Mouse (Mus musculus): ENCODE results near the gene Zdhhc5. TPM values are rescaled to one million over a fixed set of nuclear protein-coding genes. Genes with fewer than 3 reads are reported as not detected.
A peak's percentile ranks its signal among the peaks of the same experiment; 100 is the strongest.
"Not testable (repeated sequence)": the region's sequence is repeated elsewhere in the genome, so short reads cannot be mapped to it uniquely, and the experiment has no call there.

Gene Zdhhc5
- polyA plus RNA-seq, 1 experiment from 2014 or later: 28.1 TPM

DNA sequence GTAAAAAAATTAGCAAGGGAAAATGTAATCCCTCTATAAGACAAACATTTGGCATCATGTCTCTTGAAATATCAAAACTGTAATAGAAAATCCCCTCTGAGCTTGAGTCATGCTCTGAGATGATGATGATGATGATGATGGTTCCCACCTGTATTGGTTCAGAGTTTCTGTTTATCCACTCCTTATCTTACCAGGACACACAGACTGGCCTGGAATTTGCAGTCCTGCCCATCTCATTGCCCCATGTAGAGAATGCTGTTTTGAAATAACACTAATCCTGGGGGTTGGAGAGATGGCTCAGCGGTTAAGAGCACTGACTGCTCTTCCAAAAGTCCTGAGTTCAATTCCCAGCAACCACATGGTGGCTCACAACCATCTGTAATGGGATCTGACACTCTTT, 17.4 kb upstream of the Zdhhc5 start:
- no peak for ATAC-seq (ENCODE audit: low FRiP score)
- no peaks in the 10 kb centered on the region for H3K27me3 ChIP-seq
- no peaks in the 10 kb centered on the region for H3K9me3 ChIP-seq
- H3K27ac ChIP-seq: no peak overlapping the region
- no peaks in the 10 kb centered on the region for H3K36me3 ChIP-seq (replicated peaks)
- peaks cover 43% of the 10 kb centered on the region for H3K4me1 ChIP-seq
- 92% methylated on average over 1 of the region's 1 CpGs for WGBS
- no peak overlapping the region for H3K9ac ChIP-seq
- H3K4me3 ChIP-seq (replicated peaks): no peak overlapping the region
- no peak overlapping the region for H3K4me2 ChIP-seq

DNA sequence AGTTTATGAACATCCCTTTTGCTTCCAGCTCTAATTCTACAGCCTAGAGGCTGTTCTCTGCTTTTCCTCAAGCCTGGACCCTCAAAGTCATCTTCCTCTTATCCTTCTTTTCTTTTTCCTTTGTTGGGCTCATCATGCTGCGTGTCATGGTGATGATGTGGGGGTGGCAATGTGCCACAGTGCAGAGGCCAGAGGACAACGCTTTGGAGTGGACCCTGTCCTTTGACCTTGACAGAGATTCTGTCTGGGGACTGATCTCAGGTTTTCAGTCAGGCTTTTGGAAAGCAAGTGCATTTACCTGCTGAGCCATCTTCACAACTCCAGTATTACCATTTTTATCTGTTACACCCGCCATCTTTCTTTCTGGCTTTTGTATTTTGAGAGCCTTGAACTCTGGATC, 16.2 kb upstream of the Zdhhc5 start:
- no peak overlapping the region for H3K27ac ChIP-seq
- H3K36me3 ChIP-seq (replicated peaks): no peaks in the 10 kb centered on the region
- WGBS: 88% methylated on average over 3 of the region's 3 CpGs
- no peak overlapping the region for H3K4me2 ChIP-seq
- H3K27me3 ChIP-seq: no peaks in the 10 kb centered on the region
- H3K9ac ChIP-seq: no peak overlapping the region
- no peaks in the 10 kb centered on the region for H3K9me3 ChIP-seq
- peaks cover 36% of the 10 kb centered on the region for H3K4me1 ChIP-seq
- no peak overlapping the region for H3K4me3 ChIP-seq (replicated peaks)
- no peak for ATAC-seq (ENCODE audit: low FRiP score)

DNA sequence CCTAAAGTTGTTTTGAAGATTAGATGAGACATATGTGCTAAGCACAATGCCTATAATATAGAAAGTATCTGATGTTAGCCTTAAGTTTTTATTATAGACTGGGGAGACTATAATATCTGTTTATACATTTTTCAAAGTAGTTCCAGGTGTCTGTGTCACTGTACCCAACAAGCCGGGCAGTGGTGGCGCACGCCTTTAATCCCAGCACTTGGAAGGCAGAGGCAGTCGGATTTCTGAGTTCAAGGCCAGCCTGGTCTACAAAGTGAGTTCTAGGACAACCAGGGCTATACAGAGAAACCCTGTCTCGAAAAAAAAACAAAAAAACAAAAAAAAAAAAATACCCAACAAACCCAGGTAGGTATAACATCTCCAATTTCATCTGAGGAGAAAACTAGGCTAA, 13.2 kb upstream of the Zdhhc5 start:
- H3K27ac ChIP-seq; ATAC-seq (ENCODE audit: low FRiP score); H3K27me3 ChIP-seq; H3K9ac ChIP-seq; H3K4me3 ChIP-seq (replicated peaks); H3K9me3 ChIP-seq: not testable (repeated sequence)
- H3K36me3 ChIP-seq (replicated peaks): peaks cover 22% of the 10 kb centered on the region
- peak overlapping the region; percentile 68; the same call in 1 of the 2 replicates for H3K4me2 ChIP-seq
- peaks cover 23% of the 10 kb centered on the region for H3K4me1 ChIP-seq
- WGBS: 81% methylated on average over 5 of the region's 5 CpGs

DNA sequence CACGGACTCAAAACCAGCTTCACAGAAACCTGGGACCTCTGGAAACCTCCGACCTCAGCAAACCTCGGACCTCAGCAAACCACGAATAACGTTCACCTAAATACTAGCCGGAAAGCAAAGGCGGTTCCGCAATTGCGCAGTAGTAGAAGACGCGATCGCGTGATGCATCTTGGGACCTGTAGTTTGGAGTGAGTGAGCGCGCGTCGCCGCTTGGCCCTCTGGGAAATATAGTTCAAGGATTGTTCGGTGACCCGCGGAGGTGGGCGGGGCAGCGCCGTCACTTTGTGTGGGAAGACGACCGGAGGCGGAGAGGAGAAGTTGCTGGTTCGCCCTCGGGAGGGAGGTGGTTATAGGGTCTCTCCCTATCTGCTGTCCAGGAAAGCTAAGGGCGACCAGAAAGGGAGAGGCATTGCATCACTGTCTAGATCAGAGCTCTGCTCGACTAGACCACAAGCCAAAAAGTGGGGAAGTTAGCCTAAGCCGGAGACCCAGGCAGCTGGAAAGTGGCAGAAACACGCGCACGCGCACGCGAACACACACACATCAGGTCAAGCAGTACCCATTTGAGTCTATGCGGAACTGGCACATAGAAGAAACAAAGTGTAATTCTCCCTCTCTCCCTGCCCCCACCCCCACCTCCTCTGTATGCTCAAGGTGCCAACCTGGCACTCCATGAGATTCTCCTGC, 12.3 kb upstream of the Zdhhc5 start, which contains the start of gene Clp1:
Gene Clp1, minus strand, starts transcription at position 179 of the 687 bp plus-strand sequence.
- peak within 1 kb of the TSS; percentile 61 for H3K9ac ChIP-seq
- WGBS: under 1% methylated on average over 39 of the region's 39 CpGs
- H3K36me3 ChIP-seq (replicated peaks): peaks cover 25% of the 10 kb centered on the region
- peak within 1 kb of the TSS; percentile 89 for H3K27ac ChIP-seq
- peak within 1 kb of the TSS; percentile 68 for H3K4me2 ChIP-seq
- ATAC-seq (ENCODE audit: low FRiP score): peak; percentile 97
- H3K27me3 ChIP-seq: no peaks in the 10 kb centered on the region
- no peaks in the 10 kb centered on the region for H3K9me3 ChIP-seq
- H3K4me1 ChIP-seq: peaks cover 22% of the 10 kb centered on the region
- H3K4me3 ChIP-seq (replicated peaks): peak within 1 kb of the TSS; percentile 56

DNA sequence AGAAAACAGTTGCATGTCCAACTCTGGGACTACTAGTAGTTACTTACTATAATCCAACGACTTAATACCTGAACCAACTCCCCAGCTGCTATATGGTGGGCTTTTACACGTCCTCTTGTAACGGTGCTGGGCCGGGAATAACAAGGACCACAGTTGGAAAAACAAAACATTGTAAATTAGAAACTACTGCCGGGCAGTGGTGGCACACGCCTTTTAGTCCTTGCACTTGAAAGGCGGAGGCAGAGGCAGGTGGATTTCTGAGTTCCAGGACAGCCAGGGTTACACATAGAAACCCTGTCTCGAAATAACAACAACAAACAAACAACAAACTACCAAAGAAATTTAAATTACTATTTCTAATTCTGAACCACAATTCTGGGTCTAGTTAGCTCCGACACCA, 11.7 kb upstream of the Zdhhc5 start:
- no peaks in the 10 kb centered on the region for H3K9me3 ChIP-seq
- H3K36me3 ChIP-seq (replicated peaks): peaks cover 27% of the 10 kb centered on the region
- H3K4me1 ChIP-seq: peaks cover 22% of the 10 kb centered on the region
- no peaks in the 10 kb centered on the region for H3K27me3 ChIP-seq
- H3K4me2 ChIP-seq: peak overlapping the region; percentile 68
- H3K9ac ChIP-seq: peak overlapping the region; percentile 61
- H3K4me3 ChIP-seq (replicated peaks): peak overlapping the region; percentile 56
- WGBS: 7% methylated on average over 9 of the region's 9 CpGs
- no peak overlapping the region for H3K27ac ChIP-seq
- 0 out of 2 replicates have a peak, but pooled peaks have one; percentile 1 for ATAC-seq (ENCODE audit: low FRiP score)

DNA sequence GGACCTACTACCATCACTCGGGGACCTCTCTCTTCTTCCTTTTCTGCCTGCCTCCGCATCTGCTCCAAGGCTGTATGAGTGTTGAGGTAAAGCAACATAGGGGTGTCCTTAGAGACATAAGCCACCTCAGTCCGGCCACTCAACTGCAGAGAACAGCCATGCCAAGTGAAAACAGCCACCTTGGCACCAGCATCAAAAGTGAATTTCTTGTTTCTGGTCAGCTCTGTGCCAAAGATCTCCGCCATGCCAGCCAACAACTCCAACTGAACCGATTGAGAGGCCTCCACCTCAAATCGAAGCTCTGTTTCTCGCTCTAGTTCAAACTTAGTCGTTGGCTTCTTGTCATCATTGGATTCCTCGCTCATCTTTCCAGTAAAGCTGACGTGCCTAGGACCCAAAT, 10.8 kb upstream of the Zdhhc5 start:
- H3K9ac ChIP-seq: no peak overlapping the region
- H3K4me3 ChIP-seq (replicated peaks): peak overlapping the region; percentile 56
- no peaks in the 10 kb centered on the region for H3K9me3 ChIP-seq
- peak overlapping the region; percentile 68; the same call in 1 of the 2 replicates for H3K4me2 ChIP-seq
- no peak for ATAC-seq (ENCODE audit: low FRiP score)
- H3K27me3 ChIP-seq: no peaks in the 10 kb centered on the region
- no peak overlapping the region for H3K27ac ChIP-seq
- 93% methylated on average over 10 of the region's 10 CpGs for WGBS
- H3K36me3 ChIP-seq (replicated peaks): peaks cover 34% of the 10 kb centered on the region
- peaks cover 22% of the 10 kb centered on the region for H3K4me1 ChIP-seq

DNA sequence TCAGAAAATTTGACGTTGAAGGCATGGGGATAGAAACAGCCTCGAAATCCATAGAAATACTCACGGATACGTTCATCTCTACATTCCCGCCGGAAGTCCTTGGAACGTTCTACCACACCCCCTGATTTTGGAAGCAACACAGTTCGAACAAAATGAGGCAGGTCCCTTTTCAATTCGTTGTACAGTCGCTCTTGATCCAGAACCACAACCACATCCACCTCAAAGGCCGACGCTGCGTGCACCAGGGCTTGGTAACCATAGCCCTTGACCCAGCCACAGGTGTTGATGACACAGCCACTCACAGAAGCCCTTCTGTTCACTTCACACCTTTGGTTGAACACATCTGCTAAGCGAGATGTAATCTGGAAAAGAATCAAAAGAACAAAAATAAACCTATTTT, 8.9 kb upstream of the Zdhhc5 start:
- Histone ChIP-seq H3K9me3 (no peaks in the 10 kb centered on the region), H3K36me3 (replicated peaks) (peaks cover 34% of the 10 kb centered on the region), H3K27me3 (no peaks in the 10 kb centered on the region), H3K4me1 (peaks cover 22% of the 10 kb centered on the region), H3K4me3 (replicated peaks) (no peak overlapping the region), H3K27ac (no peak overlapping the region), H3K9ac (no peak overlapping the region), H3K4me2 (no peak overlapping the region)
- 95% methylated on average over 14 of the region's 14 CpGs for WGBS
- no peak for ATAC-seq (ENCODE audit: low FRiP score)

DNA sequence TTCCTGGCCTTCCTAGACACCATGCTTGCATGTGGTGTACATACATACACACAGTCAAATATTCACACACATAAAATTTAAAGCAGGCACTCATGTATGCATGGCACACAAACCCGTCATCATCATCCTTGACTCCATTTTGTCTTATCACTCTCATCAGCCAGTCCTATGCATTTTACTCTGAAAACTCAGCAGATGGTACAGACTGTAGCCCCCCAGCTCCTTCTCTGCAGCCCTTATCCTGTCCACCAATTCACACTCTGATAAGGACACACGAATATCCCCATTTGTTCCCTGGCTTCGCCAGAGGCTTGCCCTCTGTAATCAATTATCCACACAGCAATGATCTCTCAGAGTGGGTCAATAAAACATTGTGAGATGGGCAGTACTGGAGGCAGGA, 6.2 kb upstream of the Zdhhc5 start:
- no peak overlapping the region for H3K4me3 ChIP-seq (replicated peaks)
- no peak overlapping the region for H3K4me2 ChIP-seq
- H3K4me1 ChIP-seq: peaks cover 15% of the 10 kb centered on the region
- no peaks in the 10 kb centered on the region for H3K27me3 ChIP-seq
- H3K36me3 ChIP-seq (replicated peaks): peaks cover 34% of the 10 kb centered on the region
- no peak overlapping the region for H3K9ac ChIP-seq
- WGBS: 90% methylated on average over 3 of the region's 3 CpGs
- H3K27ac ChIP-seq: no peak overlapping the region
- H3K9me3 ChIP-seq: no peaks in the 10 kb centered on the region
- ATAC-seq (ENCODE audit: low FRiP score): no peak

DNA sequence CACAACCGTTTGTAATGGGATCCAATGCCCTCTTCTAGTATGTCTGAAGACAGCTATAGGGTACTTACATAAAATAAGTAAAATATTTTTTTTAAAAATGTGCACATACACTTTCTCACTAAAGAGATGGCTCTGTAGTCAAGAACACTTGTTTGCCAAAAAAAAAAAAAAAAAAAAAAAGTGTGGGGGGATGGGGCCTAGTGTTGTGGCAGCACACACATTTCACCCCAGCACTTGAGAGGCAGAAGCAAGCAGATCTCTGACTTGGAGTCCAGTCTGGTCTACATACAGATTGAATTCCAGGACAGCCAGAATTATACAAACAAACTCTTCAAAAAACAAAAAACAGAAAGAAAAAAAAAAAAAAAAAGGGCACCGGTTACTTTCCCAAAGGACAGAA, 5.7 kb upstream of the Zdhhc5 start:
- Histone ChIP-seq H3K4me2 (no peak overlapping the region), H3K4me1 (peaks cover 10% of the 10 kb centered on the region), H3K9ac (no peak overlapping the region), H3K4me3 (replicated peaks) (no peak overlapping the region), H3K27ac (no peak overlapping the region), H3K36me3 (replicated peaks) (peaks cover 32% of the 10 kb centered on the region), H3K27me3 (no peaks in the 10 kb centered on the region), H3K9me3 (no peaks in the 10 kb centered on the region)
- WGBS: 93% methylated on average over 2 of the region's 2 CpGs
- no peak for ATAC-seq (ENCODE audit: low FRiP score)

DNA sequence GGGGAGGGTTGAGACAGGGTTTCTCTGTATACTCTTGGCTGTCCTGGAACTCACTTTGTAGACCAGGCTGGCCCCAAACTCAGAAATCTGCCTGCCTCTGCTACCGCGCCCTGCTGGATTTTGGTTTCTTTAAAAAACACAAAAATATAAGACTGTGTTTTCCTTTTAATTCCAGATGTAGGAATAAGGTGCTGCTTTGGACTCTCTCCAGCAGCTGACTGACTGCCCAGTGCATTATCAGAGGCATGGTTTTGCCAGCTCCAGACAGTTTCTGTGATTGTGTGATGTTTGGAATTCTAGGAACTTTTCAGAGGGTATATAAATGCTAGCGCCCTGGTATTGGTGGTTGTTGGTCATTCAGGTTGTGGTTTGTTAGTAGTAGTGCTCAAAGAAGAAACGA, 2.4 kb upstream of the Zdhhc5 start:
- Histone ChIP-seq H3K4me1 (peaks cover 20% of the 10 kb centered on the region), H3K4me2 (no peak overlapping the region), H3K27me3 (no peaks in the 10 kb centered on the region), H3K9ac (no peak overlapping the region), H3K27ac (no peak overlapping the region), H3K4me3 (replicated peaks) (no peak overlapping the region), H3K36me3 (replicated peaks) (peaks cover 9% of the 10 kb centered on the region; the same call in 1 of the 2 replicates), H3K9me3 (no peaks in the 10 kb centered on the region)
- ATAC-seq (ENCODE audit: low FRiP score): no peak
- WGBS: 94% methylated on average over 4 of the region's 4 CpGs

DNA sequence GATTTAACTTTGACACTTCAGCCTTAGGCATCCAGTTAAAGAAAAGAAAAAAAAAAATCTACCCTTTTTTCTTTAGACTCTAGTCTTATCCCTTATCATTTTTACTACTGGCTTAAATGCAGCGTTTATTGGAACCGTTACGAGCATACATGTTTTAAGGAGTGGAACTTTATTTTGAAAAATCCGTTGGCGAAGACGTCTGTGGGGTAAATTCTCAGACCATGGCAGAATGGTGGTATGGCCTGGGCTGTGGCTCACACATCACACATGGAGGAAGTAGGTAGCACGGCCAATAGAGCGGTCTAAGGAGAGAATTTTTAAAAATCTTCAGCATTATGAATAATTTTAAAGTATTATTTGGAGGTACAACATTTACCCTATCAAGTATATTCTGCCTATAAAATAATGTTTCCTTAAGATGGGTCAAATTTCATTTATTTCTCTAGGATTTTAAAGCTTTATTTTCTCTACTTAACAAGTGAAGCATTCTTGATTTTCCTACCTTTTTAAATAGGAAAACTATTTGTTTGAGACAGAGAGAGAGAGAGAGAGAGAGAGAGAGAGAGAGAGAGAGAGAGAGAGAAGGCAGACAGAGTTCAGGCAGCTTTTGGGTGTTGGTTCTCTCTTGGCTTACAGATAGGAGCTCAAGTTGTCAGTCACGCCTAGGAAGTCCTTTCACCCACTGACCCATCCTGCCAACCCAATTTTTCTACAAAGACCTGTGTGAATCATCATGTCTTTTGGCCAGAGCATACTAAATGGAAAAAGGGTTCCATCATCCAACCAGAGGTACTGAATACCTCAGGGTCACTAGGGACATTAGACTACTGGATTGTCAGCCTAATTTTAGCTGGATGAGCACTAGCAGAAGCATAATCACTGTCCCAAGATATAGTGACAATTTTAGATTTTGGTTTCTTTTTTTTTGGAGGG, 1.7 kb upstream of the Zdhhc5 start:
- H3K27ac ChIP-seq: peak overlapping the region; percentile 98; the same call in 1 of the 2 replicates
- H3K36me3 ChIP-seq (replicated peaks): peaks cover 7% of the 10 kb centered on the region; the same call in 1 of the 2 replicates
- ATAC-seq (ENCODE audit: low FRiP score): no peak
- H3K4me3 ChIP-seq (replicated peaks): peak overlapping the region; percentile 93
- WGBS: 34% methylated on average over 9 of the region's 9 CpGs
- H3K9me3 ChIP-seq: no peaks in the 10 kb centered on the region
- H3K4me1 ChIP-seq: peaks cover 22% of the 10 kb centered on the region
- H3K27me3 ChIP-seq: no peaks in the 10 kb centered on the region
- peak overlapping the region; percentile 79 for H3K4me2 ChIP-seq
- peak overlapping the region; percentile 65 for H3K9ac ChIP-seq

DNA sequence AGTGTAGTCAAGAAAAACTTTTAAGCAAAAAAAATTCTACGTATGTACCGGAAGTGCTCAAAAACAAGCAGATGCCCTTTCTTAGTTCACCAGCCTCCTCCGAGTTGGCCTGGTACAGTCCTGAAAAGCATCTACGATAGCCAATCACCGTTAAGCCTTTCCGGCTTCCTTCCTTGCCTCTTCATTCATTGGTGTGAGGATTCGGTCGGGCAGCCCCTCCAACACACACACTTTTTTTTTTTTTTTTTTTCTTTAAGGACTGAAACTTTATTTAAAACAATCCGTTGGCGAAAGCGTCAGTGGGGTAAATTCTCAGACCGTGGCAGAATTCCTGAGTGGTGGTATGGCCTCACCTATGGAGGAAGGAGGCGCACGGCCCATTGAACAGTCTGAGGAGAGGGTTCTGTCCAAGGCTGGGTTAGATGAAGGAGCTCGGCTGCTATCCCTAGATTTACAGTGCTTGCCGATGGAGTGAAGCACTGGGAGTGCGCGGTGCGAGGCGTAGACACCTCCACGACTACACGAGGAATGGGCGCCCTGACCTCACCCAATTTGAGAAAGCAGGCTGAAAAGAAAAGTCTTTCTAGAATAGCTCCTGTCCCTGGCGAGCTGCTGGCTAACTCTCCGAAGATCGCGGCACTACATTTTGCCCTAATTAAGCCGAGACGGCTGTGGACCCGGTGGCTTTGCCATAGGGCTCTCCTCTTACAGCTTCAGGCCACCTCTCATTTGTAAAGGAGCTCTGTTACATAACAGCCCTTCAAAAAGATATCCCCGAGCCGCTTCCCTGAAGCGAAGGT, 782 bp upstream of the Zdhhc5 start:
- ATAC-seq (ENCODE audit: low FRiP score): peak; percentile 94
- WGBS: under 1% methylated on average over 33 of the region's 33 CpGs
- Histone ChIP-seq H3K9me3 (no peaks in the 10 kb centered on the region), H3K27me3 (no peaks in the 10 kb centered on the region), H3K9ac (peak overlapping the region; percentile 96), H3K4me3 (replicated peaks) (peak overlapping the region; percentile 93), H3K4me1 (peaks cover 22% of the 10 kb centered on the region), H3K36me3 (replicated peaks) (peaks cover 3% of the 10 kb centered on the region; the same call in 1 of the 2 replicates), H3K27ac (peak overlapping the region; percentile 98), H3K4me2 (peak overlapping the region; percentile 79)
